Mouse (Mus musculus): ENCODE data around the gene Tmed2. TPM values are rescaled to one million over a fixed set of nuclear protein-coding genes. Genes with fewer than 3 reads are reported as not detected.

The Tmed2 gene
- 331 and 388 TPM in 2 replicates for total RNA-seq (2014; rRNA removed; ENCODE audit: low replicate concordance)
- polyA plus RNA-seq (2015; fragmentation: Nextera tagmentation; extraction: Ambion mirVana): 389 and 404 TPM in 2 replicates

DNA sequence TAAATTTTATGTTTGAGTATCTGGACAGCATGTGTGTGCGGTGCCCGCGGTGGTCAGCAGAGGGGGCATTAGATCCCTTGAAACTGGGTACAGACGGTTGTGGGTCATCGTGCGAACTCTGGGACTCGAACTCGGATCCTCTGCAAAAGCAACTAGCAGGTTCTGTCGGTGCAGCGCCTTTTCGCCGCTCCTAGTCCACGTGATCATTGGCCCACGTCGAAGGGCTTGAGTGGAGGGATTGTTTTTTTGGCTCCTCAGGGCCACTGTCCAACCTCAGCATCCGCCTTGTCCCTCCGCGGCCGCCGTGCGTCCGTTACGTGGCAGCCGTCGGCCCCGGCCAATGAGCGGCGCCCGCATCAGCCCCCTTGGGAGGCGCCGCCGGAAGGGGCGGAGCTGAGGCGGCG lies at the start of gene Tmed2:
Gene Tmed2 (plus strand): TSS at position 313 of the 404 bp plus-strand sequence.
- DNase-seq (ENCODE audit: low spot score) (peak; percentile 96), ATAC-seq (ENCODE audit: insufficient read depth, low read depth) (peak; percentile 95)
- Histone ChIP-seq H3K4me2 (ENCODE audit: low read depth, low read length) (peak within 1 kb of the TSS; percentile 66), H3K9me3 (replicated peaks; ENCODE audit: control insufficient read depth, low read length) (no peaks in the 10 kb centered on the region), H3K27ac (ENCODE audit: low read depth) (peak within 1 kb of the TSS; percentile 93), H3K9ac (replicated peaks; ENCODE audit: low read depth, low read length) (peak within 1 kb of the TSS; percentile 72), H3K4me1 (ENCODE audit: control insufficient read depth, insufficient read depth) (peaks cover 13% of the 10 kb centered on the region), H3K4me3 (ENCODE audit: low read depth, low read length) (peak within 1 kb of the TSS; percentile 74), H3K36me3 (replicated peaks; ENCODE audit: control insufficient read depth, insufficient read depth, low read length) (peaks cover 23% of the 10 kb centered on the region), H3K27me3 (ENCODE audit: control insufficient read depth, insufficient read depth, low read length) (no peaks in the 10 kb centered on the region)
- TF ChIP-seq EP300 (IDR thresholded peaks at IDR 0.05; ENCODE audit: low read depth): peak; percentile 63; the same call in 1 of the 2 replicates
- peak; percentile 32; the same call in 1 of the 2 replicates for TF ChIP-seq CTCF (IDR thresholded peaks at IDR 0.05; ENCODE audit: low read depth)
- WGBS: under 1% methylated on average over 35 of the region's 35 CpGs

DNA sequence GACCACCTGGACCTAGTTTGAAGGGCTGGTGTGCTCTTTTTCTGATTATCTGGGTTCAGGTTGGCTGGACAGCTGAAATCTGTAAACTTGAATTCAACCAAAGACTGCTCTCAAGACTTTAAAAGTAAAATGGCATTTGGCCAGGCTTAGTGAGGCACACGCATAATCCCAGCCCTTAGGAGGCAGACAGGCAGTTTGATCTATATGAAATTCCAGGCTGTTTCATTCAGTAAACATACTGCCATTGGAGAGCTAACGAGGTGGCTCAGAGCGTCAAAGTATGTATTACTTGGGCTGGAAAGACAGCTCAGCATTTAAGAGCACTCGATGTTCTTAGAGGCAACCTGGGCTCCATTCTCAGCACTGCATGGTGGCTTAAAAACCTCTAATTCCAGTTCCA lies 48.8 kb upstream of the Tmed2 start:
- no peak overlapping the region for H3K4me2 ChIP-seq (ENCODE audit: low read depth, low read length)
- H3K27me3 ChIP-seq (ENCODE audit: control insufficient read depth, insufficient read depth, low read length): no peaks in the 10 kb centered on the region
- WGBS: 90% methylated on average over 4 of the region's 4 CpGs
- no peak overlapping the region for H3K4me3 ChIP-seq (ENCODE audit: low read depth, low read length)
- no peaks in the 10 kb centered on the region for H3K4me1 ChIP-seq (ENCODE audit: control insufficient read depth, insufficient read depth)
- H3K9ac ChIP-seq (replicated peaks; ENCODE audit: low read depth, low read length): no peak overlapping the region
- peaks cover 54% of the 10 kb centered on the region for H3K36me3 ChIP-seq (replicated peaks; ENCODE audit: control insufficient read depth, insufficient read depth, low read length)
- DNase-seq (ENCODE audit: low spot score) (no peak), ATAC-seq (ENCODE audit: insufficient read depth, low read depth) (no peak)
- H3K27ac ChIP-seq (ENCODE audit: low read depth): no peak overlapping the region
- H3K9me3 ChIP-seq (replicated peaks; ENCODE audit: control insufficient read depth, low read length): no peaks in the 10 kb centered on the region
- no peak for TF ChIP-seq EP300 (IDR thresholded peaks at IDR 0.05; ENCODE audit: low read depth)
- no peak for TF ChIP-seq CTCF (IDR thresholded peaks at IDR 0.05; ENCODE audit: low read depth)

DNA sequence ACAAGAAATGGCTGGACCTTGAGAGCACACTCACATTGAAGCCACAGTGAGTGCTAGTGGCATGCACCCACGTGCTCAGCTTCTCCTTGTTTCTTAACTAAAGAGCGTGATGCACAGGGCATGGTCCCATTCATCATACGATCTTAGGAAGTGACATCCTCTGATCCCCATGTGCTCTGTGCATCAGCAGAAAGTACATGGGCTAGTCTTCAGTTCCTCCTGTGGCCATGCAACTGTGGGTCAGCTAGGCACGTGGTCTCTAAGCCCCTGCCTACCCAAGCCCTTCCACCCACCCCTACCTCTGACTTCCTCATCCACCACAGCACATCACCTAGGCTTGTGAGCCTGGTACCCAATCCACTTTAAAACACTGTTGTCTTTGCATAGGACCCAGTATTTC lies 47.9 kb upstream of the Tmed2 start:
- no peak overlapping the region for H3K4me3 ChIP-seq (ENCODE audit: low read depth, low read length)
- no peaks in the 10 kb centered on the region for H3K9me3 ChIP-seq (replicated peaks; ENCODE audit: control insufficient read depth, low read length)
- no peak overlapping the region for H3K9ac ChIP-seq (replicated peaks; ENCODE audit: low read depth, low read length)
- no peaks in the 10 kb centered on the region for H3K4me1 ChIP-seq (ENCODE audit: control insufficient read depth, insufficient read depth)
- no peak for ATAC-seq (ENCODE audit: insufficient read depth, low read depth)
- no peak for DNase-seq (ENCODE audit: low spot score)
- H3K27ac ChIP-seq (ENCODE audit: low read depth): no peak overlapping the region
- TF ChIP-seq CTCF (IDR thresholded peaks at IDR 0.05; ENCODE audit: low read depth) (no peak), EP300 (IDR thresholded peaks at IDR 0.05; ENCODE audit: low read depth) (no peak)
- H3K27me3 ChIP-seq (ENCODE audit: control insufficient read depth, insufficient read depth, low read length): no peaks in the 10 kb centered on the region
- 87% methylated on average over 4 of the region's 4 CpGs for WGBS
- peaks cover 54% of the 10 kb centered on the region for H3K36me3 ChIP-seq (replicated peaks; ENCODE audit: control insufficient read depth, insufficient read depth, low read length)
- H3K4me2 ChIP-seq (ENCODE audit: low read depth, low read length): no peak overlapping the region

DNA sequence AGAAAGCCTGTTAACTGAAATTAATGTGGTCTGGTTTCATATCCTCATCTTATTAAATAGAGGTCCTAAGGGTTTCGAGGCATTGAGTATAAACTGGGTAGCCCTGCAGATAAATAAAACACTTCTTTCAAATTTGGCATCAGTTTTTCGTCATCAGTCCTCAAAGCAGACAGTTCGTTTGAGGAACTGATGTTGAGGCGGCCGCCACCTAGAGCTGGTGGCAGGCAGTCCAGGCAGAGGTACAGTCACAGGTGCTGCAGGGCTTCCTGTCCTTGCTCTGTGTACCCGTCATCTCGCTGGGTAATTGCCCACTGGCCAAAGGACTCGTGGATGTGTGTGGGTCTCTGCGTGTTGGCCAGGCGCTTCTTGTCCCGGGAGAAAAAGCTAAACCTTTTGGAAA lies 47.0 kb upstream of the Tmed2 start:
- no peak for ATAC-seq (ENCODE audit: insufficient read depth, low read depth)
- TF ChIP-seq CTCF (IDR thresholded peaks at IDR 0.05; ENCODE audit: low read depth): no peak

DNA sequence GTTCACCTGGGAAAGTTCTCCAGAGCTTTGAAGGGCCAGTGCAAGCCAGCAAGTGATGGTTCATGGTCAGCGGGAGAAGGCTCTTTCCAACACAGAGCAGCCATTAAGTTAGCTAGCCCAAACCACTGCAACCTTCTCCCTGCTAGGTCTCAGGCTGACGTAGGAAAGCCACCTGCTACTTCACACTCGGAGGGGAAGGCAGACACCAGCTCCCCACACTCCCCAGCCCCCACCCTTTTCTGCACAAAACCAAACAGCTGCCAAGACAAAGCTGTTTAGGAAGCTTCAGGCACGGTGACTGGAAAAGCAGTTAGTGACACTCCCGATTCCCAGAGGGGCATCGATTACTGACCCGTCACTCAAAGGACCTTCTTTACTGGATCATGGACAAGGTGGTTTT lies 44.9 kb upstream of the Tmed2 start:
- TF ChIP-seq EP300 (IDR thresholded peaks at IDR 0.05; ENCODE audit: low read depth): no peak
- TF ChIP-seq CTCF (IDR thresholded peaks at IDR 0.05; ENCODE audit: low read depth): no peak
- Histone ChIP-seq H3K4me1 (ENCODE audit: control insufficient read depth, insufficient read depth) (peaks cover 9% of the 10 kb centered on the region), H3K9ac (replicated peaks; ENCODE audit: low read depth, low read length) (no peak overlapping the region), H3K27ac (ENCODE audit: low read depth) (no peak overlapping the region), H3K4me2 (ENCODE audit: low read depth, low read length) (no peak overlapping the region), H3K36me3 (replicated peaks; ENCODE audit: control insufficient read depth, insufficient read depth, low read length) (peaks cover 47% of the 10 kb centered on the region), H3K4me3 (ENCODE audit: low read depth, low read length) (no peak overlapping the region), H3K9me3 (replicated peaks; ENCODE audit: control insufficient read depth, low read length) (no peaks in the 10 kb centered on the region), H3K27me3 (ENCODE audit: control insufficient read depth, insufficient read depth, low read length) (no peaks in the 10 kb centered on the region)
- 66% methylated on average over 7 of the region's 7 CpGs for WGBS
- ATAC-seq (ENCODE audit: insufficient read depth, low read depth) (no peak), DNase-seq (ENCODE audit: low spot score) (no peak)

More for the DNA sequence above, 47.0 kb upstream of the Tmed2 start:
- H3K4me3 ChIP-seq (ENCODE audit: low read depth, low read length): no peak overlapping the region
- no peaks in the 10 kb centered on the region for H3K9me3 ChIP-seq (replicated peaks; ENCODE audit: control insufficient read depth, low read length)
- no peaks in the 10 kb centered on the region for H3K27me3 ChIP-seq (ENCODE audit: control insufficient read depth, insufficient read depth, low read length)
- 86% methylated on average over 11 of the region's 11 CpGs for WGBS
- no peak for DNase-seq (ENCODE audit: low spot score)
- H3K9ac ChIP-seq (replicated peaks; ENCODE audit: low read depth, low read length): no peak overlapping the region
- peaks cover 54% of the 10 kb centered on the region for H3K36me3 ChIP-seq (replicated peaks; ENCODE audit: control insufficient read depth, insufficient read depth, low read length)
- peaks cover under 1% of the 10 kb centered on the region for H3K4me1 ChIP-seq (ENCODE audit: control insufficient read depth, insufficient read depth)
- no peak overlapping the region for H3K4me2 ChIP-seq (ENCODE audit: low read depth, low read length)
- no peak overlapping the region for H3K27ac ChIP-seq (ENCODE audit: low read depth)

Measured in heart, postnatal 0 days (tissue).